Comparison of ENCODE assay signal across 9 mouse cellular contexts in genomic region chr11:49847071-49847810, GRCm38 (mm10). TPM values are rescaled to one million over a fixed set of nuclear protein-coding genes. Genes with fewer than 3 reads are reported as not detected.
A peak's percentile ranks its signal among the peaks of the same experiment; 100 is the strongest.
DNase-seq lines count a peak whose midpoint lies in the region; ATAC-seq and TF ChIP-seq lines count a peak whose summit lies in the region.
"Had no signal": no experiment of that assay in that cellular context is flagged by ENCODE, and none has a peak within 500 bp of the region (broad histone marks: within the 10 kb centered on the region; RNA-seq: fewer than 3 reads in every experiment).

No protein-coding gene starts in this region.

- H3K27me3 ChIP-seq in heart, embryonic 12.5 days (replicated peaks), result no peaks in the 10 kb centered on the region
- no peaks in the 10 kb centered on the region for H3K27me3 ChIP-seq in G1E (ENCODE audit: insufficient read depth, low read length)
- no peaks in the 10 kb centered on the region for H3K27me3 ChIP-seq in embryonic facial prominence, embryonic 13.5 days

- no peak for TF ChIP-seq POLR2A in lung, adult 2 months (IDR thresholded peaks at IDR 0.05; ENCODE audit: borderline replicate concordance, extremely low read depth, low read depth, low read length)
- TF ChIP-seq POLR2A in olfactory bulb, adult 2 months (IDR thresholded peaks at IDR 0.05; ENCODE audit: insufficient read depth, low read depth, low read length), result no peak

- no peak for TF ChIP-seq CTCF in G1E (IDR thresholded peaks at IDR 0.05; ENCODE audit: low read depth, low read length)
- no peak for TF ChIP-seq CTCF in lung, adult 2 months (IDR thresholded peaks at IDR 0.05; ENCODE audit: insufficient read depth, low read length)
- TF ChIP-seq CTCF in olfactory bulb, adult 2 months (IDR thresholded peaks at IDR 0.05; ENCODE audit: insufficient read depth, low read depth, low read length), result no peak

- peak overlapping the region; percentile 92 for H3K4me2 ChIP-seq in heart, embryonic 12.5 days
- peak overlapping the region; percentile 88 for H3K4me2 ChIP-seq in embryonic facial prominence, embryonic 13.5 days

- no peaks in the 10 kb centered on the region for H3K9me3 ChIP-seq in heart, embryonic 12.5 days (replicated peaks)
- H3K9me3 ChIP-seq in G1E (replicated peaks), result no peaks in the 10 kb centered on the region
- no peaks in the 10 kb centered on the region for H3K9me3 ChIP-seq in embryonic facial prominence, embryonic 13.5 days

- peaks cover 12% of the 10 kb centered on the region for H3K36me3 ChIP-seq in heart, embryonic 12.5 days
- peaks cover 29% of the 10 kb centered on the region for H3K36me3 ChIP-seq in G1E (replicated peaks)
- peaks cover 12% of the 10 kb centered on the region for H3K36me3 ChIP-seq in embryonic facial prominence, embryonic 13.5 days

- 8% methylated on average over 29 of the region's 29 CpGs for WGBS in heart, embryonic 12.5 days
- WGBS in embryonic facial prominence, embryonic 13.5 days, result 9% methylated on average over 29 of the region's 29 CpGs
- 6% methylated on average over 29 of the region's 29 CpGs for WGBS in lung, adult 2 months
- whole genome bisulfite sequencing in olfactory bulb, adult 2 months, result 6% methylated on average over 29 of the region's 29 CpGs

- H3K27ac ChIP-seq in heart, embryonic 12.5 days (ENCODE audit: poor library complexity, severe bottlenecking), result peak overlapping the region; percentile 92
- peak overlapping the region; percentile 74 for H3K27ac ChIP-seq in embryonic facial prominence, embryonic 13.5 days
- H3K27ac ChIP-seq in olfactory bulb, adult 2 months (ENCODE audit: insufficient read depth, low read depth, low read length), result peak overlapping the region; percentile 70

- H3K9ac ChIP-seq in heart, embryonic 12.5 days, result peak overlapping the region; percentile 95
- H3K9ac ChIP-seq in embryonic facial prominence, embryonic 13.5 days, result peak overlapping the region; percentile 93

- ATAC-seq in heart, embryonic 12.5 days (ENCODE audit: insufficient number of reproducible peaks, low FRiP score), result no peak
- no peak for ATAC-seq in G1E (ENCODE audit: extremely low read depth, insufficient number of reproducible peaks, low FRiP score, poor library complexity, severe bottlenecking)
- ATAC-seq in embryonic facial prominence, embryonic 13.5 days (ENCODE audit: insufficient number of reproducible peaks, insufficient read depth, low FRiP score, low TSS enrichment, low read depth), result no peak; the same call in 1 of the 2 replicates

- no peak for DNase-seq in heart, adult 11 months
- DNase-seq in G1E (ENCODE audit: low spot score), result peak; percentile 18
- DNase-seq in induced T-regulatory cell, adult 2 months (ENCODE audit: low read depth), result peak; percentile 63
- no peak for DNase-seq in lung, adult 2 months
- DNase-seq in frontal cortex, postnatal 10 days (ENCODE audit: low spot score in 2 of 2), result no peak

- H3K4me3 ChIP-seq in heart, embryonic 12.5 days, result peak overlapping the region; percentile 92
- H3K4me3 ChIP-seq in G1E (ENCODE audit: low read depth, low read length), result peak overlapping the region; percentile 95
- peak overlapping the region; percentile 94 for H3K4me3 ChIP-seq in embryonic facial prominence, embryonic 13.5 days
- peak overlapping the region; percentile 81 for H3K4me3 ChIP-seq in lung, adult 2 months (replicated peaks; ENCODE audit: extremely low read depth, low read depth, low read length)
- H3K4me3 ChIP-seq in olfactory bulb, adult 2 months (ENCODE audit: insufficient read depth, low read depth, low read length), result peak overlapping the region; percentile 87

- peaks cover 19% of the 10 kb centered on the region for H3K4me1 ChIP-seq in heart, embryonic 12.5 days (replicated peaks)
- H3K4me1 ChIP-seq in G1E (ENCODE audit: insufficient read depth, low read depth, low read length), result peaks cover 46% of the 10 kb centered on the region
- H3K4me1 ChIP-seq in embryonic facial prominence, embryonic 13.5 days, result peaks cover 15% of the 10 kb centered on the region
- H3K4me1 ChIP-seq in lung, adult 2 months (ENCODE audit: control insufficient read depth, insufficient read depth, low read length), result peaks cover 16% of the 10 kb centered on the region
- peaks cover 17% of the 10 kb centered on the region for H3K4me1 ChIP-seq in olfactory bulb, adult 2 months (ENCODE audit: control insufficient read depth, insufficient read depth, low read length)

RNA-seq across cellular contexts. Expression of gene Mapk9, which starts 0.7 kb away (rescaled TPM):
- polyA plus RNA-seq in heart, embryonic 12.5 days (2016; fragmentation: Nextera tagmentation; extraction: Ambion mirVana), result 37.3 and 39.4 TPM in 2 replicates
- 47.9 and 50.8 TPM in 2 replicates for total RNA-seq in G1E (2014; fragmentation: Nextera tagmentation)
- 29.3 and 39.1 TPM in 2 replicates for total RNA-seq in G1E (2017)
- 6.5 and 7.8 TPM in 2 replicates for polyA plus RNA-seq in G1E (2012)
- polyA plus RNA-seq in embryonic facial prominence, embryonic 13.5 days (2015; fragmentation: Nextera tagmentation; extraction: Ambion mirVana), result 28.8 and 31.8 TPM in 2 replicates
- 18.5 and 22.9 TPM in 2 replicates for polyA plus RNA-seq in lung, adult 2 months (2012; rRNA removed)
- polyA plus RNA-seq in olfactory bulb, adult 2 months (2012; ENCODE audit: insufficient read depth, insufficient read length, low replicate concordance, missing spikeins), result not detected in 2 replicates

RNA-seq across cellular contexts. Expression of gene Gfpt2, which starts 53.3 kb away (rescaled TPM):
- polyA plus RNA-seq in heart, embryonic 12.5 days (2016; fragmentation: Nextera tagmentation; extraction: Ambion mirVana), result 13.9 and 14.7 TPM in 2 replicates
- total RNA-seq in G1E (2014; fragmentation: Nextera tagmentation) (not detected in 2 replicates), G1E (2017) (0.22 and 0.23 TPM in 2 replicates)
- polyA plus RNA-seq in G1E (2012), result not detected in 2 replicates
- polyA plus RNA-seq in embryonic facial prominence, embryonic 13.5 days (2015; fragmentation: Nextera tagmentation; extraction: Ambion mirVana), result 27.1 and 35.5 TPM in 2 replicates
- polyA plus RNA-seq in lung, adult 2 months (2012; rRNA removed), result 7.0 and 8.8 TPM in 2 replicates
- polyA plus RNA-seq in olfactory bulb, adult 2 months (2012; ENCODE audit: insufficient read depth, insufficient read length, low replicate concordance, missing spikeins), result not detected in 2 replicates
- total RNA-seq: neutrophil, adult 5-6 weeks had no signal

RNA-seq across cellular contexts. Expression of gene Rasgef1c, which starts 54.4 kb away (rescaled TPM):
- 0.18 and 0.19 TPM in 2 replicates for polyA plus RNA-seq in heart, embryonic 12.5 days (2016; fragmentation: Nextera tagmentation; extraction: Ambion mirVana)
- not detected in 2 replicates for total RNA-seq in G1E (2014; fragmentation: Nextera tagmentation)
- total RNA-seq in G1E (2017), result 0.05 and 0.06 TPM in 2 replicates
- polyA plus RNA-seq in G1E (2012), result not detected in 2 replicates
- 0.11 and 0.24 TPM in 2 replicates for polyA plus RNA-seq in embryonic facial prominence, embryonic 13.5 days (2015; fragmentation: Nextera tagmentation; extraction: Ambion mirVana)
- polyA plus RNA-seq in lung, adult 2 months (2012; rRNA removed), result 0.26 and 0.91 TPM in 2 replicates
- not detected in 2 replicates for polyA plus RNA-seq in olfactory bulb, adult 2 months (2012; ENCODE audit: insufficient read depth, insufficient read length, low replicate concordance, missing spikeins)
- total RNA-seq: neutrophil, adult 5-6 weeks had no signal

Comparison
In these comparisons a context has a peak if more than half of its experiments do, and no peak if none do; other contexts are left out.
1. DNase-seq: peak in G1E (single experiment) and induced T-regulatory cell, adult 2 months (single experiment); none in heart, adult 11 months (single experiment), lung, adult 2 months (single experiment) and frontal cortex, postnatal 10 days (0 of 2).
2. Peak in every context shown above with its lines, with median percentiles within 50 percentile points of each other: H3K27ac ChIP-seq and H3K4me3 ChIP-seq.